Mouse (Mus musculus): ENCODE data around the gene Olfr150. TPM values are rescaled to one million over a fixed set of nuclear protein-coding genes. Genes with fewer than 3 reads are reported as not detected.
A peak's percentile ranks its signal among the peaks of the same experiment; 100 is the strongest.
"Not testable (repeated sequence)": the region's sequence is repeated elsewhere in the genome, so short reads cannot be mapped to it uniquely, and the experiment has no call there.

Gene Olfr150
- polyA plus RNA-seq (2015; fragmentation: Nextera tagmentation; extraction: Ambion mirVana): not detected in 2 replicates

- ATAC-seq: no peak
- Histone ChIP-seq H3K4me1 (replicated peaks) (no peaks in the 10 kb centered on the region), H3K27me3 (replicated peaks) (no peaks in the 10 kb centered on the region), H3K4me2 (replicated peaks) (no peak within 1 kb of the TSS), H3K4me3 (replicated peaks) (no peak within 1 kb of the TSS), H3K9ac (no peak within 1 kb of the TSS), H3K36me3 (no peaks in the 10 kb centered on the region), H3K9me3 (no peaks in the 10 kb centered on the region), H3K27ac (no peak within 1 kb of the TSS)
Observed at GRCm38 (mm10) chr9:39730678-39731077, at the start of gene Olfr150. Gene Olfr150, plus strand, starts transcription at chr9:39730978.

GRCm38 (mm10) chr9:39701123-39701522 is 29.7 kb upstream of the Olfr150 start:
- not testable (repeated sequence) for H3K36me3 ChIP-seq; H3K4me3 ChIP-seq (replicated peaks); H3K27ac ChIP-seq; H3K4me1 ChIP-seq (replicated peaks); H3K9ac ChIP-seq; ATAC-seq; H3K4me2 ChIP-seq (replicated peaks); H3K27me3 ChIP-seq (replicated peaks); H3K9me3 ChIP-seq
- 79% methylated on average over 8 of the region's 8 CpGs for WGBS

DNA sequence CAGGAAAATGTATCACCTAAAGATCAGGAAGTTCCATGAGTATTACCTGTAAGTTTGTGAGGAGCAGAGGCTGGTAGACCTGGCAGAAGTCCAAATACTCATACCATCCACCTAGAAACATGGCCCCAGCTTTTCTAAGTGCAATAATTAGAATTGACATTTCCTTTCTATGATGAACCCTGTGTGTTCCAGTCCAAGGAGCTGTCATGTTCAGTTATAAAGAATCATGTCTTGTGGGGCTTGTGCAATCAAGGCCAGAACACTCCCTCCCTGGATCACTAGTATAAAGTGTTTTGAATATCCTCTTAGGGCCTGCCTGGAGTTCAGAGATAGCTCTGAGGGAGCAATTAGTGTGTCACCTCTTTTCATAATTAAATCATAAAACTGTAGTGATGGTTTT is 23.8 kb upstream of the Olfr150 start, which contains the start of gene Olfr149:
Gene Olfr149, minus strand, starts transcription at position 101 of the 400 bp plus-strand sequence.
- H3K4me3 ChIP-seq (replicated peaks): no peak within 1 kb of the TSS
- ATAC-seq: no peak
- H3K27ac ChIP-seq: no peak within 1 kb of the TSS
- H3K4me1 ChIP-seq (replicated peaks): no peaks in the 10 kb centered on the region
- H3K36me3 ChIP-seq: no peaks in the 10 kb centered on the region
- no peak within 1 kb of the TSS for H3K9ac ChIP-seq
- no peaks in the 10 kb centered on the region for H3K9me3 ChIP-seq
- H3K27me3 ChIP-seq (replicated peaks): no peaks in the 10 kb centered on the region
- no peak within 1 kb of the TSS for H3K4me2 ChIP-seq (replicated peaks)

DNA sequence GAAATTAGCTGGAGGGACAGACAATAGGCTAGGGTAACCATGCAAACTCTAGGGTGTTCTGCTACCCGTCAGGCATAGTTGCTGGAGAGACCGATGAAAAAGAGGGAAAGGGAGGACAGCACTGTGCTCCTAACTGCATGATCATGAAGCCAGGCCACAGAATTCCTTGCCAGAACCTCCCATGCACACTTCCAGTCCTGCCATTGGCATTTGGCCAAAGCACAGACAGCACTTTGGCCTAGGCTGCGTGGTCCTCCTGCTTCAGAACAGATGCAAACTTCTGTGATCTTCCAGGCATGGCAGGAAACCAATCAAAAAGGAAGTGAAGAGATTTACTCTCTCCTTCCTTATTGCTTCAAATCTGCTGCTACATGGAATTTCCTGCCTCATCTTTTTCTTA is 21.8 kb upstream of the Olfr150 start:
- peak; percentile 41; the same call in 1 of the 2 replicates for ATAC-seq

GRCm38 (mm10) chr9:39711053-39711452 is 19.7 kb upstream of the Olfr150 start, which contains the start of gene Olfr965:
Gene Olfr965, plus strand, starts transcription at chr9:39711353.
- Histone ChIP-seq H3K4me2 (replicated peaks) (no peak within 1 kb of the TSS), H3K9me3 (no peaks in the 10 kb centered on the region), H3K4me3 (replicated peaks) (no peak within 1 kb of the TSS), H3K27me3 (replicated peaks) (no peaks in the 10 kb centered on the region), H3K27ac (no peak within 1 kb of the TSS), H3K9ac (no peak within 1 kb of the TSS), H3K36me3 (no peaks in the 10 kb centered on the region), H3K4me1 (replicated peaks) (no peaks in the 10 kb centered on the region)
- no peak for ATAC-seq

More for the DNA sequence above, 21.8 kb upstream of the Olfr150 start:
- Histone ChIP-seq H3K36me3 (no peaks in the 10 kb centered on the region), H3K27me3 (replicated peaks) (no peaks in the 10 kb centered on the region), H3K4me1 (replicated peaks) (no peaks in the 10 kb centered on the region), H3K9ac (no peak overlapping the region), H3K9me3 (no peaks in the 10 kb centered on the region), H3K4me3 (replicated peaks) (no peak overlapping the region), H3K27ac (no peak overlapping the region), H3K4me2 (replicated peaks) (no peak overlapping the region)
- WGBS: 55% methylated on average over 3 of the region's 3 CpGs

- no peaks in the 10 kb centered on the region for H3K9me3 ChIP-seq
- H3K9ac ChIP-seq: no peak overlapping the region
- no peaks in the 10 kb centered on the region for H3K27me3 ChIP-seq (replicated peaks)
- WGBS: 75% methylated on average over 1 of the region's 1 CpGs
- no peak overlapping the region for H3K4me2 ChIP-seq (replicated peaks)
- no peak overlapping the region for H3K4me3 ChIP-seq (replicated peaks)
- H3K36me3 ChIP-seq: no peaks in the 10 kb centered on the region
- no peak overlapping the region for H3K27ac ChIP-seq
- no peaks in the 10 kb centered on the region for H3K4me1 ChIP-seq (replicated peaks)
- ATAC-seq: no peak
Observed at GRCm38 (mm10) chr9:39740741-39741140, 10.0 kb downstream of the Olfr150 start.

DNA sequence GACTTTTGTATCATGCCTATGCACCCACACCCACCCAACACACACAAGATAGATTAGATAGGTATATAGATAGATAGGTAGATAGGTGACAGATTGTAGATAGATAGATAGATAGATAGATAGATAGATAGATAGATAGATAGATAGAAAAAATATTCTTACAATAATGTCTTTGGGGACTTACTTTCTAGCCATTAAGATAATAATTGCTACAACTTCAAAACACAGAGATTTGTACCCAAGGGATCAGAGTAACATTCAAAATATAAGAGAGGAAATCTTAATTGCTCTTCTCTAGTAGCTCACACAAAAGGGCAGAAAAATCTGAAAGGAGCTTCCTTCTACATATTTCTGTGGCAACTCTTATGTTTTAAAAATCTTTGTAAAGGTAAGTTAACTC is 15.2 kb downstream of the Olfr150 start, which contains the start of gene Olfr967:
Gene Olfr967, plus strand, starts transcription at position 301 of the 400 bp plus-strand sequence.
- no peaks in the 10 kb centered on the region for H3K36me3 ChIP-seq
- H3K27me3 ChIP-seq (replicated peaks): no peaks in the 10 kb centered on the region
- no peaks in the 10 kb centered on the region for H3K9me3 ChIP-seq
- no peaks in the 10 kb centered on the region for H3K4me1 ChIP-seq (replicated peaks)
- H3K27ac ChIP-seq: no peak within 1 kb of the TSS
- no peak within 1 kb of the TSS for H3K4me2 ChIP-seq (replicated peaks)
- no peak within 1 kb of the TSS for H3K4me3 ChIP-seq (replicated peaks)
- no peak for ATAC-seq
- no peak within 1 kb of the TSS for H3K9ac ChIP-seq

- H3K36me3 ChIP-seq: no peaks in the 10 kb centered on the region
- H3K27me3 ChIP-seq (replicated peaks): no peaks in the 10 kb centered on the region
- no peak overlapping the region for H3K4me3 ChIP-seq (replicated peaks)
- no peaks in the 10 kb centered on the region for H3K9me3 ChIP-seq
- no peak for ATAC-seq
- no peak overlapping the region for H3K27ac ChIP-seq
- no peaks in the 10 kb centered on the region for H3K4me1 ChIP-seq (replicated peaks)
- H3K9ac ChIP-seq: no peak overlapping the region
- no peak overlapping the region for H3K4me2 ChIP-seq (replicated peaks)
- WGBS: 86% methylated on average over 1 of the region's 1 CpGs
Observed at GRCm38 (mm10) chr9:39746428-39746827, 15.7 kb downstream of the Olfr150 start.

GRCm38 (mm10) chr9:39783153-39783552 is 52.4 kb downstream of the Olfr150 start, which contains the start of gene Olfr968:
Gene Olfr968, minus strand, starts transcription at chr9:39783253.
- H3K27ac ChIP-seq: no peak within 1 kb of the TSS
- ATAC-seq: no peak
- no peaks in the 10 kb centered on the region for H3K27me3 ChIP-seq (replicated peaks)
- H3K4me3 ChIP-seq (replicated peaks): no peak within 1 kb of the TSS
- H3K36me3 ChIP-seq: no peaks in the 10 kb centered on the region
- no peak within 1 kb of the TSS for H3K9ac ChIP-seq
- H3K4me1 ChIP-seq (replicated peaks): no peaks in the 10 kb centered on the region
- no peak within 1 kb of the TSS for H3K4me2 ChIP-seq (replicated peaks)
- H3K9me3 ChIP-seq: no peaks in the 10 kb centered on the region
- WGBS: 81% methylated on average over 1 of the region's 1 CpGs

Other genes with a start within 250 kb of the Olfr150 start
- gene Olfr44, start 237.0 kb upstream of the Olfr150 start, polyA plus RNA-seq (2015; fragmentation: Nextera tagmentation; extraction: Ambion mirVana): not detected in 2 replicates
- not detected in 2 replicates for gene Olfr957, start 215.2 kb upstream of the Olfr150 start, polyA plus RNA-seq (2015; fragmentation: Nextera tagmentation; extraction: Ambion mirVana)
- gene Olfr958, start 176.9 kb upstream of the Olfr150 start, polyA plus RNA-seq (2015; fragmentation: Nextera tagmentation; extraction: Ambion mirVana): not detected in 2 replicates
- gene Olfr959, start 155.4 kb upstream of the Olfr150 start, polyA plus RNA-seq (2015; fragmentation: Nextera tagmentation; extraction: Ambion mirVana): not detected in 2 replicates
- 18.3 and 20.1 TPM in 2 replicates for gene AW551984, start 126.6 kb upstream of the Olfr150 start, polyA plus RNA-seq (2015; fragmentation: Nextera tagmentation; extraction: Ambion mirVana)
- gene Olfr148, start 120.3 kb upstream of the Olfr150 start, polyA plus RNA-seq (2015; fragmentation: Nextera tagmentation; extraction: Ambion mirVana): not detected in 2 replicates
- not detected in 2 replicates for gene Olfr960, start 109.6 kb upstream of the Olfr150 start, polyA plus RNA-seq (2015; fragmentation: Nextera tagmentation; extraction: Ambion mirVana)
- not detected in 2 replicates for gene Olfr961, start 85.9 kb upstream of the Olfr150 start, polyA plus RNA-seq (2015; fragmentation: Nextera tagmentation; extraction: Ambion mirVana)
- not detected in 2 replicates for gene Olfr963, start 63.8 kb upstream of the Olfr150 start, polyA plus RNA-seq (2015; fragmentation: Nextera tagmentation; extraction: Ambion mirVana)
- gene Olfr149, start 23.9 kb upstream of the Olfr150 start, polyA plus RNA-seq (2015; fragmentation: Nextera tagmentation; extraction: Ambion mirVana): not detected in 2 replicates
- not detected in 2 replicates for gene Olfr965, start 19.6 kb upstream of the Olfr150 start, polyA plus RNA-seq (2015; fragmentation: Nextera tagmentation; extraction: Ambion mirVana)
- gene Olfr967, start 15.3 kb downstream of the Olfr150 start, polyA plus RNA-seq (2015; fragmentation: Nextera tagmentation; extraction: Ambion mirVana): not detected in 2 replicates
- gene Olfr968, start 52.3 kb downstream of the Olfr150 start, polyA plus RNA-seq (2015; fragmentation: Nextera tagmentation; extraction: Ambion mirVana): not detected in 2 replicates
- gene Olfr969, start 60.0 kb downstream of the Olfr150 start, polyA plus RNA-seq (2015; fragmentation: Nextera tagmentation; extraction: Ambion mirVana): not detected in 2 replicates
- gene Olfr970, start 77.9 kb downstream of the Olfr150 start, polyA plus RNA-seq (2015; fragmentation: Nextera tagmentation; extraction: Ambion mirVana): not detected in 2 replicates
- gene Olfr971, start 105.9 kb downstream of the Olfr150 start, polyA plus RNA-seq (2015; fragmentation: Nextera tagmentation; extraction: Ambion mirVana): not detected in 2 replicates
- gene Olfr972, start 135.4 kb downstream of the Olfr150 start, polyA plus RNA-seq (2015; fragmentation: Nextera tagmentation; extraction: Ambion mirVana): not detected in 2 replicates
- gene Olfr229, start 176.4 kb downstream of the Olfr150 start, polyA plus RNA-seq (2015; fragmentation: Nextera tagmentation; extraction: Ambion mirVana): not detected in 2 replicates
- not detected in 2 replicates for gene Olfr974, start 206.5 kb downstream of the Olfr150 start, polyA plus RNA-seq (2015; fragmentation: Nextera tagmentation; extraction: Ambion mirVana)
- gene Olfr975, start 221.1 kb downstream of the Olfr150 start, polyA plus RNA-seq (2015; fragmentation: Nextera tagmentation; extraction: Ambion mirVana): not detected in 2 replicates
- not detected in 2 replicates for gene Olfr976, start 230.2 kb downstream of the Olfr150 start, polyA plus RNA-seq (2015; fragmentation: Nextera tagmentation; extraction: Ambion mirVana)